Comparison of ENCODE assay signal across 9 mouse cellular contexts in the genomic region with DNA sequence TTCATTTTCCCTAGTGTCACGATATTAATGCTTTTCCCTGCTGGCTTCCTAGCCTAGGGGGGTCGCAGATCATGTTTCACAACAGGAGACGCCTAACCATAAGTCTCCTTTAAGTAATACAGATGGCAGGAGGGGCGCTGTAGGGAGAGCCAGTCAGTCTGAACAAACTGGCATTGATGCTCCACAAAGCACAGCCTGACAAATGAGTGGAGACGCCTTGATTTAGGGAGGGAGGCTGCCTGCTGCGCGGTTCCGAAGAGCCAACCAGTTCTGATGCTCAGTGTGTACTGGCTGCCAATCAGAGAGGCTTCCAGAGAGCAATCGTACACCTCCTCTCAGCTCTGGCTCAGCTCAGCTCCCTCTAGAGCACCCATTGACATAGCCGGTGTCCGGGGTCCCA.
DNase-seq lines count a peak whose midpoint lies in the region; ATAC-seq lines count a peak whose summit lies in the region.
"Had no signal": no experiment of that assay in that cellular context is flagged by ENCODE, and none has a peak within 500 bp of the region (broad histone marks: within the 10 kb centered on the region; RNA-seq: fewer than 3 reads in every experiment).

No protein-coding gene starts in this region.

- peak overlapping the region; percentile 38 for H3K4me2 ChIP-seq in hindbrain, embryonic 13.5 days
- H3K4me2 ChIP-seq in midbrain, embryonic 13.5 days (replicated peaks): peak overlapping the region; percentile 13
- H3K4me2 ChIP-seq in intestine, embryonic 16.5 days (ENCODE audit: low read depth, low read length): no peak overlapping the region

- H3K4me3 ChIP-seq in hindbrain, embryonic 13.5 days: no peak overlapping the region
- H3K4me3 ChIP-seq in midbrain, embryonic 13.5 days (replicated peaks): no peak overlapping the region
- no peak overlapping the region for H3K4me3 ChIP-seq in intestine, embryonic 16.5 days (ENCODE audit: low read length)
- H3K4me3 ChIP-seq: erythroblast, embryonic 14.5 days had no signal

- H3K9me3 ChIP-seq in hindbrain, embryonic 13.5 days: no peaks in the 10 kb centered on the region
- H3K9me3 ChIP-seq in midbrain, embryonic 13.5 days: no peaks in the 10 kb centered on the region
- no peaks in the 10 kb centered on the region for H3K9me3 ChIP-seq in intestine, embryonic 16.5 days (ENCODE audit: control insufficient read depth, low read length)

- WGBS in hindbrain, embryonic 13.5 days: 8% methylated on average over 11 of the region's 11 CpGs
- WGBS in midbrain, embryonic 13.5 days: 14% methylated on average over 11 of the region's 11 CpGs
- WGBS in intestine, embryonic 16.5 days: 17% methylated on average over 11 of the region's 11 CpGs

- H3K4me1 ChIP-seq in hindbrain, embryonic 13.5 days (replicated peaks): peaks cover 31% of the 10 kb centered on the region
- peaks cover 23% of the 10 kb centered on the region for H3K4me1 ChIP-seq in midbrain, embryonic 13.5 days (replicated peaks)
- H3K4me1 ChIP-seq in intestine, embryonic 16.5 days (ENCODE audit: control insufficient read depth, insufficient read depth, low read length): no peaks in the 10 kb centered on the region

- H3K27me3 ChIP-seq in hindbrain, embryonic 13.5 days: no peaks in the 10 kb centered on the region
- H3K27me3 ChIP-seq in midbrain, embryonic 13.5 days: no peaks in the 10 kb centered on the region
- H3K27me3 ChIP-seq in intestine, embryonic 16.5 days (replicated peaks; ENCODE audit: control insufficient read depth, insufficient read depth, low read length): no peaks in the 10 kb centered on the region

- DNase-seq in Muller cell, postnatal 12 days (ENCODE audit: inconsistent ontology term): peak; percentile 56
- peak; percentile 62 for DNase-seq in cerebellum, adult 8-10 months
- no peak for DNase-seq in lung, adult 18-20 months
- no peak for DNase-seq in B cell, adult 2 months
- DNase-seq in spleen, postnatal 36 days (ENCODE audit: low spot score in 2 of 2): no peak

- H3K27ac ChIP-seq in hindbrain, embryonic 13.5 days: peak overlapping the region; percentile 70
- peak overlapping the region; percentile 19; the same call in 1 of the 2 replicates for H3K27ac ChIP-seq in midbrain, embryonic 13.5 days
- no peak overlapping the region for H3K27ac ChIP-seq in intestine, embryonic 16.5 days (ENCODE audit: low read length)

- H3K36me3 ChIP-seq in hindbrain, embryonic 13.5 days: no peaks in the 10 kb centered on the region
- H3K36me3 ChIP-seq in midbrain, embryonic 13.5 days: no peaks in the 10 kb centered on the region
- H3K36me3 ChIP-seq in intestine, embryonic 16.5 days (ENCODE audit: control insufficient read depth, insufficient read depth, low read length): no peaks in the 10 kb centered on the region

- ATAC-seq in hindbrain, embryonic 13.5 days (ENCODE audit: low FRiP score): peak; percentile 53
- peak; percentile 71; the same call in 1 of the 2 replicates for ATAC-seq in midbrain, embryonic 13.5 days
- no peak for ATAC-seq in intestine, embryonic 16.5 days

- H3K9ac ChIP-seq in hindbrain, embryonic 13.5 days: no peak overlapping the region
- no peak overlapping the region for H3K9ac ChIP-seq in midbrain, embryonic 13.5 days (replicated peaks)
- H3K9ac ChIP-seq in intestine, embryonic 16.5 days (ENCODE audit: low read depth, low read length): no peak overlapping the region

Comparison
In these comparisons a context has a peak if more than half of its experiments do, and no peak if none do; other contexts are left out.
1. DNase-seq: peak in Muller cell, postnatal 12 days (single experiment) and cerebellum, adult 8-10 months (single experiment); none in lung, adult 18-20 months (0 of 2), B cell, adult 2 months (0 of 2) and spleen, postnatal 36 days (0 of 2).